Mouse (Mus musculus) myocyte (in vitro differentiated cells): ENCODE data around the gene Mip. TPM values are rescaled to one million over a fixed set of nuclear protein-coding genes. Genes with fewer than 3 reads are reported as not detected.
"Not testable (repeated sequence)": the region's sequence is repeated elsewhere in the genome, so short reads cannot be mapped to it uniquely, and the experiment has no call there.

Source experiments
- H3K27me3 ChIP-seq: one replicate; pipeline ENCODE4 v1.6.1; 2011; ENCODE audit not compliant: control insufficient read depth, insufficient read depth, insufficient read length
- H3K36me3 ChIP-seq: one replicate; pipeline ENCODE4 v1.6.1; 2011; ENCODE audit not compliant: control insufficient read depth, insufficient read depth
- H3K4me2 ChIP-seq: one replicate; pipeline ENCODE4 v1.6.1; 2011; ENCODE audit warnings: low read depth, control low read depth
- H3K4me3 ChIP-seq: one replicate; pipeline ENCODE4 v1.5.1; 2011; ENCODE audit warnings: mild to moderate bottlenecking, control low read depth, moderate library complexity
- H3K79me2 ChIP-seq: one replicate; pipeline ENCODE4 v1.6.1; 2011; ENCODE audit not compliant: control insufficient read depth, insufficient read depth
- H3ac ChIP-seq: one replicate; pipeline ENCODE4 v1.6.1; 2011; ENCODE audit not compliant: control insufficient read depth, insufficient read length
- CEBPB ChIP-seq: IDR thresholded peaks from 2 replicates; pipeline ENCODE4 v1.6.1; 2011; ENCODE audit warnings: mild to moderate bottlenecking, moderate library complexity; ENCODE audit not compliant: poor library complexity, insufficient read depth, severe bottlenecking
- E2F4 ChIP-seq: IDR thresholded peaks from one replicate; pipeline ENCODE4 v1.6.1; 2011; ENCODE audit warnings: mild to moderate bottlenecking, control low read depth, moderate library complexity; ENCODE audit not compliant: insufficient read depth
- MAX ChIP-seq: IDR thresholded peaks from one replicate; pipeline ENCODE4 v1.6.1; 2011; ENCODE audit warnings: low read depth, mild to moderate bottlenecking, control low read depth
- MYOD1 ChIP-seq, 3 experiments: IDR thresholded peaks; one replicate each; pipeline ENCODE4 v1.6.1; 2011; ENCODE audit warnings: control low read depth in 2 of 3, low read depth in 2 of 3, mild to moderate bottlenecking in 2 of 3, moderate library complexity in 1 of 3; ENCODE audit not compliant: insufficient read length in 2 of 3, control insufficient read depth in 1 of 3
- MYOG ChIP-seq, 3 experiments: IDR thresholded peaks; one replicate each; pipeline ENCODE4 v1.6.1; 2011; ENCODE audit warnings: control low read depth in 2 of 3, low read depth in 2 of 3, mild to moderate bottlenecking in 2 of 3; ENCODE audit not compliant: insufficient read length in 2 of 3, control insufficient read depth in 1 of 3, insufficient read depth in 1 of 3
- POLR2A ChIP-seq: IDR thresholded peaks from one replicate; pipeline ENCODE4 v1.6.1; 2011; ENCODE audit warnings: low read depth, mild to moderate bottlenecking, control low read depth, moderate library complexity; ENCODE audit not compliant: insufficient read length
- POLR2AphosphoS2 ChIP-seq: IDR thresholded peaks from one replicate; pipeline ENCODE4 v1.6.1; 2011; ENCODE audit warnings: low read depth, control low read depth; ENCODE audit not compliant: insufficient read length
- REST ChIP-seq: IDR thresholded peaks from one replicate; pipeline ENCODE4 v1.6.1; 2011; ENCODE audit warnings: mild to moderate bottlenecking, control low read depth, moderate library complexity; ENCODE audit not compliant: insufficient read depth, insufficient read length
- SRF ChIP-seq: IDR thresholded peaks from one replicate; pipeline ENCODE4 v1.6.1; 2011; ENCODE audit warnings: low read depth; ENCODE audit not compliant: control insufficient read depth, insufficient read length
- TCF12 ChIP-seq: IDR thresholded peaks from one replicate; pipeline ENCODE4 v1.6.1; 2011; ENCODE audit warnings: mild to moderate bottlenecking, control low read depth; ENCODE audit not compliant: poor library complexity, insufficient read depth, severe bottlenecking
- TCF3 ChIP-seq: IDR thresholded peaks from one replicate; pipeline ENCODE4 v1.6.1; 2011; ENCODE audit warnings: low read depth, control low read depth; ENCODE audit not compliant: insufficient read length
- USF1 ChIP-seq: IDR thresholded peaks from one replicate; pipeline ENCODE4 v1.6.1; 2011; ENCODE audit warnings: low read depth, mild to moderate bottlenecking, control low read depth, moderate library complexity
- polyA plus RNA-seq: library from polyadenylated mRNA; unstranded; fragments of >200 nt; fragmentation: generic; extraction: Trizol; gene quantifications from one replicate; pipeline ENCODE4 v1.2.1, GENCODE M21; 2012; ENCODE audit warnings: missing spikeins

Mip gene
- polyA plus RNA-seq, 1 experiment: not detected

GRCm38 (mm10) chr10:128255925-128256324 lies 30.3 kb downstream of the Mip start:
- no peaks in the 10 kb centered on the region for H3K36me3 ChIP-seq
- H3K27me3 ChIP-seq: no peaks in the 10 kb centered on the region
- H3ac ChIP-seq: no peak overlapping the region
- H3K4me3 ChIP-seq: no peak overlapping the region
- peak overlapping the region; percentile 56 for H3K4me2 ChIP-seq
- no peaks in the 10 kb centered on the region for H3K79me2 ChIP-seq
- TF ChIP-seq MYOG (IDR thresholded peaks at IDR 0.05; ENCODE audit: control insufficient read depth in 1 of 3, insufficient read depth in 1 of 3, insufficient read length in 2 of 3, low read depth in 2 of 3) (no peak), TCF12 (no peak), USF1 (no peak), CEBPB (no peak), MAX (no peak)

GRCm38 (mm10) chr10:128256328-128256727 lies 30.7 kb downstream of the Mip start:
- Histone ChIP-seq H3ac (no peak overlapping the region), H3K4me2 (peak overlapping the region; percentile 56), H3K4me3 (no peak overlapping the region), H3K79me2 (no peaks in the 10 kb centered on the region), H3K36me3 (no peaks in the 10 kb centered on the region), H3K27me3 (no peaks in the 10 kb centered on the region)
- TF ChIP-seq TCF3: no peak
- TF ChIP-seq MYOG (IDR thresholded peaks at IDR 0.05; ENCODE audit: control insufficient read depth in 1 of 3, insufficient read depth in 1 of 3, insufficient read length in 2 of 3, low read depth in 2 of 3): no peak
- TF ChIP-seq SRF: no peak
- TF ChIP-seq E2F4: no peak
- no peak for TF ChIP-seq USF1
- TF ChIP-seq REST: no peak
- TF ChIP-seq MYOD1 (IDR thresholded peaks at IDR 0.05; ENCODE audit: control insufficient read depth in 1 of 3, insufficient read length in 2 of 3, low read depth in 2 of 3): no peak
- no peak for TF ChIP-seq POLR2AphosphoS2
- TF ChIP-seq CEBPB: no peak
- TF ChIP-seq TCF12: no peak
- no peak for TF ChIP-seq MAX
- TF ChIP-seq POLR2A: no peak

- Histone ChIP-seq H3K36me3 (no peaks in the 10 kb centered on the region), H3K4me2 (no peak overlapping the region), H3K4me3 (no peak overlapping the region), H3ac (no peak overlapping the region), H3K27me3 (no peaks in the 10 kb centered on the region), H3K79me2 (no peaks in the 10 kb centered on the region)
- TF ChIP-seq MYOG (IDR thresholded peaks at IDR 0.05; ENCODE audit: control insufficient read depth in 1 of 3, insufficient read depth in 1 of 3, insufficient read length in 2 of 3, low read depth in 2 of 3) (peak in 2 of 3 experiments; percentile 43 to 79), POLR2AphosphoS2 (no peak), MYOD1 (IDR thresholded peaks at IDR 0.05; ENCODE audit: control insufficient read depth in 1 of 3, insufficient read length in 2 of 3, low read depth in 2 of 3) (peak; percentile 6 to 69 (median 32)), POLR2A (no peak)
These were observed 33.3 kb downstream of the Mip start for GRCm38 (mm10) chr10:128258953-128259352.

- H3K36me3 ChIP-seq: no peaks in the 10 kb centered on the region
- no peak for TF ChIP-seq SRF
- TF ChIP-seq REST: no peak
- no peak for TF ChIP-seq E2F4
- no peak for TF ChIP-seq CEBPB
- no peak for TF ChIP-seq MYOD1 (IDR thresholded peaks at IDR 0.05; ENCODE audit: control insufficient read depth in 1 of 3, insufficient read length in 2 of 3, low read depth in 2 of 3)
- TF ChIP-seq POLR2A: no peak
- no peak for TF ChIP-seq TCF12
- no peak for TF ChIP-seq POLR2AphosphoS2
- no peak for TF ChIP-seq USF1
- TF ChIP-seq MAX: no peak
- TF ChIP-seq TCF3: no peak
- no peak for TF ChIP-seq MYOG (IDR thresholded peaks at IDR 0.05; ENCODE audit: control insufficient read depth in 1 of 3, insufficient read depth in 1 of 3, insufficient read length in 2 of 3, low read depth in 2 of 3)
- H3ac ChIP-seq: no peak overlapping the region
- no peak overlapping the region for H3K4me3 ChIP-seq
- H3K79me2 ChIP-seq: no peaks in the 10 kb centered on the region
- H3K27me3 ChIP-seq: no peaks in the 10 kb centered on the region
- H3K4me2 ChIP-seq: no peak overlapping the region
These were observed 34.3 kb downstream of the Mip start for GRCm38 (mm10) chr10:128259946-128260345.

- H3K79me2 ChIP-seq, H3K4me2 ChIP-seq, H3K36me3 ChIP-seq, H3K4me3 ChIP-seq, H3K27me3 ChIP-seq, H3ac ChIP-seq: not testable (repeated sequence)
These were observed 34.7 kb downstream of the Mip start for GRCm38 (mm10) chr10:128260376-128260775.
